ENCODE assay signal across 27 mouse cellular contexts in genomic region chr4:135391014-135391413, GRCm38 (mm10). TPM values are rescaled to one million over a fixed set of nuclear protein-coding genes. Genes with fewer than 3 reads are reported as not detected.
DNase-seq lines count a peak whose midpoint lies in the region; ATAC-seq lines count a peak whose summit lies in the region.
"Had no signal": no experiment of that assay in that cellular context is flagged by ENCODE, and none has a peak within 500 bp of the region (broad histone marks: within the 10 kb centered on the region; RNA-seq: fewer than 3 reads in every experiment).

No protein-coding gene starts in this region.

- no peak overlapping the region for H3K4me2 ChIP-seq in liver, embryonic 12.5 days
- H3K4me2 ChIP-seq in midbrain, embryonic 13.5 days (replicated peaks), result no peak overlapping the region
- H3K4me2 ChIP-seq in hindbrain, embryonic 16.5 days (ENCODE audit: low read length), result no peak overlapping the region
- H3K4me2 ChIP-seq: embryonic facial prominence, embryonic 13.5 days; forebrain, embryonic 12.5 days; forebrain, embryonic 15.5 days; heart, embryonic 12.5 days; heart, embryonic 15.5 days; hindbrain, embryonic 13.5 days had no signal

- no peak for ATAC-seq in liver, embryonic 12.5 days
- no peak for ATAC-seq in midbrain, embryonic 13.5 days
- ATAC-seq in hindbrain, embryonic 16.5 days, result no peak
- ATAC-seq: forebrain, embryonic 15.5 days; hindbrain, postnatal 0 days had no signal

- H3K4me3 ChIP-seq in liver, embryonic 12.5 days, result no peak overlapping the region
- no peak overlapping the region for H3K4me3 ChIP-seq in midbrain, embryonic 13.5 days (replicated peaks)
- H3K4me3 ChIP-seq in hindbrain, embryonic 16.5 days (ENCODE audit: low read length), result no peak overlapping the region
- H3K4me3 ChIP-seq: embryonic facial prominence, embryonic 10.5 days; embryonic facial prominence, embryonic 13.5 days; erythroblast, embryonic 14.5 days; forebrain, embryonic 12.5 days; forebrain, embryonic 15.5 days; heart, embryonic 12.5 days; heart, embryonic 15.5 days; hindbrain, embryonic 10.5 days; hindbrain, embryonic 13.5 days had no signal

- H3K9me3 ChIP-seq in liver, embryonic 12.5 days (replicated peaks), result no peaks in the 10 kb centered on the region
- no peaks in the 10 kb centered on the region for H3K9me3 ChIP-seq in midbrain, embryonic 13.5 days
- no peaks in the 10 kb centered on the region for H3K9me3 ChIP-seq in hindbrain, embryonic 16.5 days (ENCODE audit: control insufficient read depth, low read length)
- H3K9me3 ChIP-seq: embryonic facial prominence, embryonic 13.5 days; forebrain, embryonic 12.5 days; forebrain, embryonic 15.5 days; heart, embryonic 15.5 days; hindbrain, embryonic 10.5 days; hindbrain, embryonic 13.5 days had no signal

- peak; percentile 26 for DNase-seq in 3134 (ENCODE audit: extremely low read depth, insufficient read length, low spot score)
- DNase-seq in CD4-positive, CD25-positive, alpha-beta regulatory T cell, adult 2 months (ENCODE audit: low read depth, low spot score), result peak; percentile 59
- peak; percentile 42 for DNase-seq in ZHBTc4 (ENCODE audit: low read depth, low spot score)
- peak; percentile 53 for DNase-seq in naive thymus-derived CD4-positive, alpha-beta T cell, adult 2 months (ENCODE audit: low read depth)
- DNase-seq: adrenal gland, adult 2 months; adrenal gland, postnatal 14 days; cerebellum, adult 11 months; cerebellum, adult 2 months; cerebellum, adult 9-11 months; cerebellum, postnatal 25 days; gastrocnemius, postnatal 25 days; heart, adult 18-20 months; heart, postnatal 10 days; heart, postnatal 36 days had no signal

- peaks cover 23% of the 10 kb centered on the region for H3K27me3 ChIP-seq in liver, embryonic 12.5 days (replicated peaks)
- peaks cover 2% of the 10 kb centered on the region for H3K27me3 ChIP-seq in midbrain, embryonic 13.5 days
- H3K27me3 ChIP-seq in hindbrain, embryonic 16.5 days (replicated peaks; ENCODE audit: control insufficient read depth, insufficient read depth, low read length), result 0 out of 2 replicates have a peak, but pooled peaks cover 3% of the 10 kb centered on the region

- WGBS in liver, embryonic 12.5 days (ENCODE audit: insufficient replicate concordance), result 61% methylated on average over 6 of the region's 6 CpGs
- WGBS in midbrain, embryonic 13.5 days, result 78% methylated on average over 6 of the region's 6 CpGs
- WGBS in hindbrain, embryonic 16.5 days, result 69% methylated on average over 6 of the region's 6 CpGs

- H3K9ac ChIP-seq in liver, embryonic 12.5 days, result no peak overlapping the region
- H3K9ac ChIP-seq in midbrain, embryonic 13.5 days (replicated peaks), result no peak overlapping the region
- H3K9ac ChIP-seq in hindbrain, embryonic 16.5 days (ENCODE audit: low read depth, low read length), result no peak overlapping the region
- H3K9ac ChIP-seq: embryonic facial prominence, embryonic 13.5 days; forebrain, embryonic 12.5 days; forebrain, embryonic 15.5 days; heart, embryonic 12.5 days; heart, embryonic 15.5 days; hindbrain, embryonic 13.5 days had no signal

- H3K27ac ChIP-seq in liver, embryonic 12.5 days, result no peak overlapping the region
- no peak overlapping the region for H3K27ac ChIP-seq in midbrain, embryonic 13.5 days
- H3K27ac ChIP-seq in hindbrain, embryonic 16.5 days (ENCODE audit: low read depth, low read length), result no peak overlapping the region
- H3K27ac ChIP-seq: embryonic facial prominence, embryonic 10.5 days; embryonic facial prominence, embryonic 13.5 days; forebrain, embryonic 12.5 days; forebrain, embryonic 15.5 days; heart, embryonic 15.5 days; hindbrain, embryonic 10.5 days; hindbrain, embryonic 13.5 days; hindbrain, postnatal 0 days had no signal

- no peaks in the 10 kb centered on the region; the same call in 1 of the 2 replicates for H3K4me1 ChIP-seq in liver, embryonic 12.5 days
- H3K4me1 ChIP-seq in midbrain, embryonic 13.5 days (replicated peaks), result no peaks in the 10 kb centered on the region
- no peaks in the 10 kb centered on the region for H3K4me1 ChIP-seq in hindbrain, embryonic 16.5 days (ENCODE audit: control insufficient read depth, insufficient read depth, low read depth, low read length)
- H3K4me1 ChIP-seq: forebrain, embryonic 12.5 days; forebrain, embryonic 15.5 days; heart, embryonic 15.5 days; hindbrain, embryonic 13.5 days had no signal

- no peaks in the 10 kb centered on the region for H3K36me3 ChIP-seq in liver, embryonic 12.5 days
- no peaks in the 10 kb centered on the region for H3K36me3 ChIP-seq in midbrain, embryonic 13.5 days
- H3K36me3 ChIP-seq in hindbrain, embryonic 16.5 days (ENCODE audit: control insufficient read depth, insufficient read depth, low read length), result no peaks in the 10 kb centered on the region
- H3K36me3 ChIP-seq: embryonic facial prominence, embryonic 10.5 days; embryonic facial prominence, embryonic 13.5 days; forebrain, embryonic 12.5 days; forebrain, embryonic 15.5 days; heart, embryonic 12.5 days; heart, embryonic 15.5 days; hindbrain, embryonic 10.5 days; hindbrain, embryonic 13.5 days had no signal

RNA-seq across cellular contexts. Expression of gene Ncmap, which starts 7.0 kb away (rescaled TPM):
- 0.08 and 0.11 TPM in 2 replicates for polyA plus RNA-seq in liver, embryonic 12.5 days (2016; fragmentation: Nextera tagmentation; extraction: Ambion mirVana)
- 0.63 and 0.93 TPM in 2 replicates for polyA plus RNA-seq in midbrain, embryonic 13.5 days (2015; fragmentation: Nextera tagmentation; extraction: Ambion mirVana)
- 0.94 and 1.0 TPM in 2 replicates for polyA plus RNA-seq in hindbrain, embryonic 16.5 days (2015; fragmentation: Nextera tagmentation; extraction: Ambion mirVana)
- polyA plus RNA-seq: erythroblast, embryonic 14.5 days had no signal

RNA-seq across cellular contexts. Expression of gene Srrm1, which starts 37.9 kb away (rescaled TPM):
- polyA plus RNA-seq in liver, embryonic 12.5 days (2016; fragmentation: Nextera tagmentation; extraction: Ambion mirVana), result 170 and 173 TPM in 2 replicates
- polyA plus RNA-seq in midbrain, embryonic 13.5 days (2015; fragmentation: Nextera tagmentation; extraction: Ambion mirVana), result 211 and 246 TPM in 2 replicates
- polyA plus RNA-seq in hindbrain, embryonic 16.5 days (2015; fragmentation: Nextera tagmentation; extraction: Ambion mirVana), result 151 and 163 TPM in 2 replicates

RNA-seq across cellular contexts. Expression of gene Rcan3, which starts 42.6 kb away (rescaled TPM):
- 4.9 and 8.3 TPM in 2 replicates for polyA plus RNA-seq in liver, embryonic 12.5 days (2016; fragmentation: Nextera tagmentation; extraction: Ambion mirVana)
- polyA plus RNA-seq in midbrain, embryonic 13.5 days (2015; fragmentation: Nextera tagmentation; extraction: Ambion mirVana), result 26.4 and 27.0 TPM in 2 replicates
- 52.8 and 54.1 TPM in 2 replicates for polyA plus RNA-seq in hindbrain, embryonic 16.5 days (2015; fragmentation: Nextera tagmentation; extraction: Ambion mirVana)
